20 mouse cellular contexts compared by ENCODE assay signal in the genomic region with DNA sequence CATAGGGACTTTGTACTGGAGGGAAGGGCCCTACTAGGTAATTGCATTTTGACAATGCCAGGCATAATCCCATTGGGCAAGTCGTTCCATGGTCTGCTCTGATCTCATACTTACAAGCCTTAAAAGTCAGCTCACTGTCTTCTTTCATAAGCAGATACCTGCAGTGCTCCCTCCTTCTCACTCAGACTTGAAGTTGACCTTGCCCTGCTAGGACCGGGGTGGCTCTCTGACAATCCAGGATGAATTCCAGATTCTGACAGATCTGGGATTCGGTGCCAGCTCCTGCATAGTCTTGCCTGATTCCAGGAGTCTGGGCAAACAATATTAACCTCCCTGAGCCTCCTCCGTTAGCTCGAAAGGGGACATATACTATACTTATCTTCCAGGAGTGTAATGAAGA. TPM values are rescaled to one million over a fixed set of nuclear protein-coding genes. Genes with fewer than 3 reads are reported as not detected.
"Had no signal": no experiment of that assay in that cellular context is flagged by ENCODE, and none has a peak within 500 bp of the region (broad histone marks: within the 10 kb centered on the region; RNA-seq: fewer than 3 reads in every experiment).

No protein-coding gene starts in this region.

- H3K4me2 ChIP-seq: lung, embryonic 15.5 days; midbrain, embryonic 12.5 days; midbrain, embryonic 15.5 days; neural tube, embryonic 12.5 days; stomach, embryonic 15.5 days had no signal

- H3K4me3 ChIP-seq: lung, embryonic 15.5 days; megakaryocyte, embryonic 14.5 days; midbrain, embryonic 12.5 days; midbrain, embryonic 15.5 days; neural tube, embryonic 12.5 days; stomach, embryonic 15.5 days had no signal

- ATAC-seq: lung, postnatal 0 days; midbrain, embryonic 15.5 days had no signal

- H3K27me3 ChIP-seq: lung, embryonic 15.5 days; megakaryocyte, embryonic 14.5 days; midbrain, embryonic 15.5 days; neural tube, embryonic 12.5 days; stomach, embryonic 15.5 days had no signal

- H3K27ac ChIP-seq: lung, embryonic 15.5 days; macrophage; midbrain, embryonic 12.5 days; midbrain, embryonic 15.5 days; neural tube, embryonic 12.5 days; stomach, embryonic 15.5 days; stomach, postnatal 0 days had no signal

- H3K36me3 ChIP-seq: lung, embryonic 15.5 days had no signal

- H3K9ac ChIP-seq: lung, embryonic 15.5 days; midbrain, embryonic 12.5 days; midbrain, embryonic 15.5 days; neural tube, embryonic 12.5 days; stomach, embryonic 15.5 days had no signal

- H3K9me3 ChIP-seq: lung, embryonic 15.5 days; midbrain, embryonic 12.5 days; midbrain, embryonic 15.5 days; stomach, embryonic 15.5 days had no signal

- H3K4me1 ChIP-seq: lung, embryonic 15.5 days; megakaryocyte, embryonic 14.5 days; neural tube, embryonic 12.5 days; stomach, embryonic 15.5 days had no signal

- DNase-seq: lung, adult 2 months; lung, postnatal 14 days; lung, postnatal 36 days; right cerebral cortex, postnatal 14 days; thymus, adult 2 months; thymus, postnatal 25 days; thymus, postnatal 4 days had no signal

RNA-seq across cellular contexts. Expression of gene Gm9767, which starts 6.1 kb away (rescaled TPM):
- total RNA-seq: megakaryocyte progenitor cell, adult 5-6 weeks; monocyte, adult 5-6 weeks; neutrophil, adult 5-6 weeks had no signal
- polyA plus RNA-seq: lung, embryonic 15.5 days; macrophage; spleen, adult 2 months had no signal

RNA-seq across cellular contexts. Expression of gene Tmem200a, which starts 6.9 kb away (rescaled TPM):
- total RNA-seq: megakaryocyte progenitor cell, adult 5-6 weeks; monocyte, adult 5-6 weeks; neutrophil, adult 5-6 weeks had no signal
- polyA plus RNA-seq: macrophage had no signal
